Mouse (Mus musculus): ENCODE data around the gene Tipin.

GRCm38 (mm10) chr9:64343656-64344055 is 62.3 kb downstream of the Tipin start:
- TF ChIP-seq POLR2A (IDR thresholded peaks at IDR 0.05; ENCODE audit: borderline replicate concordance, extremely low read depth, insufficient read depth, insufficient read length, poor library complexity, severe bottlenecking) (no peak), CTCF (IDR thresholded peaks at IDR 0.05; ENCODE audit: borderline replicate concordance, extremely low read depth, insufficient read depth, insufficient read length) (no peak)
